Mouse (Mus musculus): ENCODE measurements around the gene Gm20509.
"Not testable (repeated sequence)": the region's sequence is repeated elsewhere in the genome, so short reads cannot be mapped to it uniquely, and the experiment has no call there.

DNA sequence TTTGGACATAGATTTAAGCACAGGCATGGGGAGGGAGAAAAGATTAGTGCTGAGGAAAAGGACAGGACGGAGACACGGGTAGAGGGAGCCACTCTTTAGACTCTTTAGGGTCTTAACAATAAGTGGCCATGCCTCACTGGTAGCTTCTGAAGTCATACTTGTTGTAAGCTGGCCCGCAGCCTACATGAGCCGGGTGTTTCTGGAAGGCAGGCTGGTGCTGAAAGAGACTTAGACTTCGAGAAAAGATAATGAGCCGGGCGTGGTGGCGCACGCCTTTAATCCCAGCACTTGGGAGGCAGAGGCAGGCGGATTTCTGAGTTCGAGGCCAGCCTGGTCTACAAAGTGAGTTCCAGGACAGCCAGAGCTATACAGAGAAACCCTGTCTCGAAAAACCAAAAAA lies 22.9 kb upstream of the Gm20509 start:
- TF ChIP-seq CTCF (IDR thresholded peaks at IDR 0.05; ENCODE audit: low read depth, low read length); GATA1 (IDR thresholded peaks at IDR 0.05; ENCODE audit: borderline replicate concordance, low read length); POLR2AphosphoS5 (IDR thresholded peaks at IDR 0.05; ENCODE audit: insufficient replicate concordance, low read depth, low read length); TAL1 (conservative IDR thresholded peaks at IDR 0.05; ENCODE audit: low read depth, low read length): not testable (repeated sequence)

Data from G1E (cell line).